Mouse (Mus musculus) cerebellum, adult 2 months (tissue): ENCODE measurements around the gene Pde3a.

Experiments used
- CTCF ChIP-seq: fragments of 200-500 bp; IDR thresholded peaks from 2 replicates; pipeline ENCODE4 v1.5.1; 2011; ENCODE audit warnings: low read depth, mild to moderate bottlenecking, control low read depth, low read length, moderate library complexity, borderline replicate concordance; ENCODE audit not compliant: insufficient read depth
- POLR2A ChIP-seq: fragments of 200-500 bp; IDR thresholded peaks from 2 replicates; pipeline ENCODE4 v1.6.1; 2011; ENCODE audit warnings: low read length, control low read depth, borderline replicate concordance; ENCODE audit not compliant: insufficient read depth

GRCm38 (mm10) chr6:141308451-141308850, 59.4 kb downstream of the Pde3a start:
- TF ChIP-seq POLR2A (no peak), CTCF (no peak)
